Mouse (Mus musculus) olfactory bulb, adult 2 months (tissue): Measurements from ENCODE around the gene Hacd2.

Source experiments
- CTCF ChIP-seq: fragments of 200-500 bp; IDR thresholded peaks from 2 replicates; pipeline ENCODE4 v1.5.1; 2012; ENCODE audit warnings: low read depth, mild to moderate bottlenecking, low read length, moderate library complexity; ENCODE audit not compliant: insufficient read depth
- POLR2A ChIP-seq: fragments of 200-500 bp; IDR thresholded peaks from 2 replicates; pipeline ENCODE4 v1.6.1; 2012; ENCODE audit warnings: mild to moderate bottlenecking, low read depth, low read length, moderate library complexity; ENCODE audit not compliant: insufficient read depth

GRCm38 (mm10) chr16:35155391-35156305, 133.4 kb downstream of the Hacd2 start:
- TF ChIP-seq CTCF (no peak), POLR2A (no peak)
